9 mouse cellular contexts compared by ENCODE assay signal in genomic region chr9:106684918-106685248, GRCm38 (mm10). TPM values are rescaled to one million over a fixed set of nuclear protein-coding genes. Genes with fewer than 3 reads are reported as not detected.
DNase-seq lines count a peak whose midpoint lies in the region; ATAC-seq and TF ChIP-seq lines count a peak whose summit lies in the region.
"Had no signal": no experiment of that assay in that cellular context is flagged by ENCODE, and none has a peak within 500 bp of the region (broad histone marks: within the 10 kb centered on the region; RNA-seq: fewer than 3 reads in every experiment).

No protein-coding gene starts in this region.

- peak overlapping the region; percentile 93 for H3K27ac ChIP-seq in layer of hippocampus, adult 2 months
- peak overlapping the region; percentile 75 for H3K27ac ChIP-seq in brown adipose tissue, adult 24 weeks (replicated peaks; ENCODE audit: low read depth, low read length)
- H3K27ac ChIP-seq in heart, embryonic 16.5 days (ENCODE audit: low read length): peak overlapping the region; percentile 83
- peak overlapping the region; percentile 83 for H3K27ac ChIP-seq in lung, embryonic 16.5 days (ENCODE audit: low read length)

- H3K4me1 ChIP-seq in brown adipose tissue, adult 24 weeks (ENCODE audit: control insufficient read depth, insufficient read depth, insufficient read length, low read length): peaks cover 3% of the 10 kb centered on the region; the same call in 1 of the 2 replicates
- H3K4me1 ChIP-seq in heart, embryonic 16.5 days (ENCODE audit: control insufficient read depth, insufficient read depth, low read length): peaks cover 16% of the 10 kb centered on the region
- peaks cover 5% of the 10 kb centered on the region for H3K4me1 ChIP-seq in lung, embryonic 16.5 days (replicated peaks; ENCODE audit: control insufficient read depth, insufficient read depth, low read length)

- TF ChIP-seq CTCF in layer of hippocampus, adult 2 months (conservative IDR thresholded peaks at IDR 0.05): no peak

- WGBS in heart, embryonic 16.5 days: 2% methylated on average over 14 of the region's 14 CpGs
- 3% methylated on average over 11 of the region's 14 CpGs for WGBS in lung, embryonic 16.5 days

- no peak for DNase-seq in layer of hippocampus, adult 2 months (ENCODE audit: low spot score in 2 of 2)
- DNase-seq in layer of hippocampus, postnatal 14 days (ENCODE audit: low spot score in 2 of 2): no peak
- DNase-seq in right cerebral cortex, postnatal 36 days (ENCODE audit: low spot score in 2 of 2): no peak
- no peak for DNase-seq in urinary bladder, postnatal 10 days (ENCODE audit: low spot score)

- no peaks in the 10 kb centered on the region for H3K9me3 ChIP-seq in heart, embryonic 16.5 days (replicated peaks; ENCODE audit: control insufficient read depth, low read length)
- no peaks in the 10 kb centered on the region for H3K9me3 ChIP-seq in lung, embryonic 16.5 days (ENCODE audit: control insufficient read depth, low read length)

- peak; percentile 16; the same call in 1 of the 2 replicates for ATAC-seq in heart, embryonic 16.5 days (replicated peaks; ENCODE audit: extremely low read depth, insufficient read depth, low FRiP score)
- peak; percentile 23; the same call in 1 of the 2 replicates for ATAC-seq in lung, embryonic 16.5 days (ENCODE audit: low read depth)
- ATAC-seq in CD4-positive, CD25-positive, alpha-beta regulatory T cell, adult 4 months: no peak

- H3K4me2 ChIP-seq in heart, embryonic 16.5 days (ENCODE audit: low read depth, low read length): peak overlapping the region; percentile 98
- H3K4me2 ChIP-seq in lung, embryonic 16.5 days (ENCODE audit: low read depth, low read length): peak overlapping the region; percentile 96

- H3K9ac ChIP-seq in heart, embryonic 16.5 days (ENCODE audit: low read length): peak overlapping the region; percentile 91
- peak overlapping the region; percentile 89 for H3K9ac ChIP-seq in lung, embryonic 16.5 days (ENCODE audit: low read length)

- H3K36me3 ChIP-seq in heart, embryonic 16.5 days (ENCODE audit: control insufficient read depth, insufficient read depth): peaks cover 14% of the 10 kb centered on the region
- peaks cover 6% of the 10 kb centered on the region for H3K36me3 ChIP-seq in lung, embryonic 16.5 days (ENCODE audit: control insufficient read depth, insufficient read depth, low read length)

- H3K4me3 ChIP-seq in layer of hippocampus, adult 2 months: peak overlapping the region; percentile 84
- H3K4me3 ChIP-seq in brown adipose tissue, adult 24 weeks (ENCODE audit: insufficient read depth, low read depth, low read length): peak overlapping the region; percentile 96
- H3K4me3 ChIP-seq in heart, embryonic 16.5 days (ENCODE audit: low read length): peak overlapping the region; percentile 88
- H3K4me3 ChIP-seq in lung, embryonic 16.5 days (ENCODE audit: low read length): peak overlapping the region; percentile 87

- no peaks in the 10 kb centered on the region for H3K27me3 ChIP-seq in heart, embryonic 16.5 days (ENCODE audit: control insufficient read depth, insufficient read depth, low read length)
- no peaks in the 10 kb centered on the region for H3K27me3 ChIP-seq in lung, embryonic 16.5 days (ENCODE audit: control insufficient read depth, insufficient read depth, low read depth, low read length)

RNA-seq across cellular contexts. Expression of gene Tex264, which starts 0.8 kb away (rescaled TPM):
- total RNA-seq in layer of hippocampus, adult 2 months (2021): 10 to 100 TPM; 85.0 to 99.3 TPM
- 10 to 100 TPM; 92.2 to 99.8 TPM for total RNA-seq in layer of hippocampus, postnatal 14 days (2021)
- polyA plus RNA-seq in brown adipose tissue, adult 24 weeks (2012; ENCODE audit: insufficient read depth, insufficient read length, missing spikeins): 61.1 and 85.1 TPM in 2 replicates
- 52.5 and 53.6 TPM in 2 replicates for polyA plus RNA-seq in heart, embryonic 16.5 days (2015; fragmentation: Nextera tagmentation; extraction: Ambion mirVana)
- 53.4 and 54.5 TPM in 2 replicates for polyA plus RNA-seq in lung, embryonic 16.5 days (2015; fragmentation: Nextera tagmentation; extraction: Ambion mirVana)
- polyA plus RNA-seq in CD4-positive, CD25-positive, alpha-beta regulatory T cell, adult 4 months (2017; shearing (Covaris generic)): 10 to 100 TPM; 40.7 to 62.0 TPM

RNA-seq across cellular contexts. Expression of gene Grm2, which starts 29.0 kb away (rescaled TPM):
- total RNA-seq in layer of hippocampus, adult 2 months (2021): 10 to 100 TPM; 76.8 to 82.2 TPM
- 10 to 100 TPM; 35.7 to 38.5 TPM for total RNA-seq in layer of hippocampus, postnatal 14 days (2021)
- polyA plus RNA-seq in brown adipose tissue, adult 24 weeks (2012; ENCODE audit: insufficient read depth, insufficient read length, missing spikeins): not detected in 2 replicates
- polyA plus RNA-seq in heart, embryonic 16.5 days (2015; fragmentation: Nextera tagmentation; extraction: Ambion mirVana): not detected in 2 replicates
- polyA plus RNA-seq in lung, embryonic 16.5 days (2015; fragmentation: Nextera tagmentation; extraction: Ambion mirVana): not detected in 2 replicates
- not detected for polyA plus RNA-seq in CD4-positive, CD25-positive, alpha-beta regulatory T cell, adult 4 months (2017; shearing (Covaris generic))

RNA-seq across cellular contexts. Expression of gene Iqcf6, which starts 58.5 kb away (rescaled TPM):
- not detected for total RNA-seq in layer of hippocampus, adult 2 months (2021)
- not detected for total RNA-seq in layer of hippocampus, postnatal 14 days (2021)
- polyA plus RNA-seq in brown adipose tissue, adult 24 weeks (2012; ENCODE audit: insufficient read depth, insufficient read length, missing spikeins): not detected in 2 replicates
- not detected in 2 replicates for polyA plus RNA-seq in heart, embryonic 16.5 days (2015; fragmentation: Nextera tagmentation; extraction: Ambion mirVana)
- polyA plus RNA-seq in lung, embryonic 16.5 days (2015; fragmentation: Nextera tagmentation; extraction: Ambion mirVana): not detected in 2 replicates
- not detected for polyA plus RNA-seq in CD4-positive, CD25-positive, alpha-beta regulatory T cell, adult 4 months (2017; shearing (Covaris generic))
- polyA plus RNA-seq: brain, embryonic 14.5 days had no signal
